Comparison of ENCODE assay signal across 17 mouse cellular contexts in genomic region chr12:102575541-102576329, GRCm38 (mm10). TPM values are rescaled to one million over a fixed set of nuclear protein-coding genes. Genes with fewer than 3 reads are reported as not detected.
DNase-seq lines count a peak whose midpoint lies in the region; ATAC-seq and TF ChIP-seq lines count a peak whose summit lies in the region.
"Had no signal": no experiment of that assay in that cellular context is flagged by ENCODE, and none has a peak within 500 bp of the region (broad histone marks: within the 10 kb centered on the region; RNA-seq: fewer than 3 reads in every experiment).

No protein-coding gene starts in this region.

- H3K27ac ChIP-seq in hindbrain, postnatal 0 days: no peak overlapping the region
- no peak overlapping the region for H3K27ac ChIP-seq in hindbrain, embryonic 11.5 days (ENCODE audit: low read depth, low read length)
- no peak overlapping the region for H3K27ac ChIP-seq in midbrain, embryonic 11.5 days (ENCODE audit: low read depth, low read length)
- no peak overlapping the region for H3K27ac ChIP-seq in midbrain, embryonic 10.5 days (replicated peaks)
- H3K27ac ChIP-seq: hindbrain, embryonic 10.5 days; left cerebral cortex, adult 2 months; midbrain, embryonic 13.5 days had no signal

- H3K4me1 ChIP-seq in hindbrain, postnatal 0 days (ENCODE audit: insufficient read depth, low read length): no peaks in the 10 kb centered on the region
- no peaks in the 10 kb centered on the region for H3K4me1 ChIP-seq in hindbrain, embryonic 11.5 days (replicated peaks; ENCODE audit: control insufficient read depth, insufficient read depth, low read length)
- H3K4me1 ChIP-seq in midbrain, embryonic 11.5 days (ENCODE audit: control insufficient read depth, insufficient read depth, low read length): no peaks in the 10 kb centered on the region
- no peaks in the 10 kb centered on the region for H3K4me1 ChIP-seq in midbrain, embryonic 10.5 days
- H3K4me1 ChIP-seq: hindbrain, embryonic 10.5 days had no signal

- H3K4me3 ChIP-seq in hindbrain, postnatal 0 days (ENCODE audit: low read length): no peak overlapping the region
- H3K4me3 ChIP-seq in hindbrain, embryonic 11.5 days (ENCODE audit: low read depth, low read length): no peak overlapping the region
- no peak overlapping the region for H3K4me3 ChIP-seq in midbrain, embryonic 11.5 days (ENCODE audit: low read depth, low read length)
- no peak overlapping the region for H3K4me3 ChIP-seq in midbrain, embryonic 10.5 days
- H3K4me3 ChIP-seq: erythroblast, embryonic 14.5 days; heart, embryonic 12.5 days; hindbrain, embryonic 10.5 days; left cerebral cortex, adult 2 months; midbrain, embryonic 13.5 days had no signal

- 74% methylated on average over 5 of the region's 5 CpGs for WGBS in hindbrain, postnatal 0 days
- WGBS in hindbrain, embryonic 11.5 days: 85% methylated on average over 5 of the region's 5 CpGs
- 86% methylated on average over 5 of the region's 5 CpGs for WGBS in midbrain, embryonic 11.5 days
- 87% methylated on average over 5 of the region's 5 CpGs for WGBS in midbrain, embryonic 10.5 days

- H3K9me3 ChIP-seq in hindbrain, postnatal 0 days (ENCODE audit: low read length): no peaks in the 10 kb centered on the region
- H3K9me3 ChIP-seq in hindbrain, embryonic 11.5 days (ENCODE audit: control insufficient read depth, low read length): no peaks in the 10 kb centered on the region
- H3K9me3 ChIP-seq in midbrain, embryonic 11.5 days (ENCODE audit: control insufficient read depth, low read length): no peaks in the 10 kb centered on the region
- no peaks in the 10 kb centered on the region for H3K9me3 ChIP-seq in midbrain, embryonic 10.5 days (replicated peaks)
- H3K9me3 ChIP-seq: heart, embryonic 12.5 days; hindbrain, embryonic 10.5 days; midbrain, embryonic 13.5 days had no signal

- no peak for ATAC-seq in hindbrain, postnatal 0 days
- no peak for ATAC-seq in hindbrain, embryonic 11.5 days (ENCODE audit: low FRiP score)
- no peak for ATAC-seq in midbrain, embryonic 11.5 days (ENCODE audit: low FRiP score)
- ATAC-seq: activated CD4-positive, CD25-positive, alpha-beta regulatory T cell, adult 4 months; forebrain, postnatal 0 days; midbrain, embryonic 13.5 days had no signal

- no peaks in the 10 kb centered on the region for H3K27me3 ChIP-seq in hindbrain, postnatal 0 days (ENCODE audit: insufficient read depth, low read length)
- H3K27me3 ChIP-seq in hindbrain, embryonic 11.5 days (ENCODE audit: control insufficient read depth, insufficient read depth, low read length): no peaks in the 10 kb centered on the region
- H3K27me3 ChIP-seq in midbrain, embryonic 11.5 days (ENCODE audit: control insufficient read depth, insufficient read depth, low read length): no peaks in the 10 kb centered on the region
- H3K27me3 ChIP-seq in midbrain, embryonic 10.5 days (ENCODE audit: low read depth, poor library complexity, severe bottlenecking): no peaks in the 10 kb centered on the region
- H3K27me3 ChIP-seq: heart, embryonic 12.5 days; midbrain, embryonic 13.5 days had no signal

- H3K4me2 ChIP-seq in hindbrain, postnatal 0 days (ENCODE audit: low read depth, low read length): no peak overlapping the region
- H3K4me2 ChIP-seq in hindbrain, embryonic 11.5 days (replicated peaks; ENCODE audit: low read depth, low read length): no peak overlapping the region
- H3K4me2 ChIP-seq in midbrain, embryonic 11.5 days: no peak overlapping the region
- H3K4me2 ChIP-seq: heart, embryonic 12.5 days; midbrain, embryonic 13.5 days had no signal

- H3K9ac ChIP-seq in hindbrain, postnatal 0 days (replicated peaks; ENCODE audit: low read length): no peak overlapping the region
- H3K9ac ChIP-seq in hindbrain, embryonic 11.5 days (ENCODE audit: low read depth, low read length): no peak overlapping the region
- H3K9ac ChIP-seq in midbrain, embryonic 11.5 days (ENCODE audit: low read length): no peak overlapping the region
- H3K9ac ChIP-seq: forebrain, postnatal 0 days; heart, embryonic 12.5 days; midbrain, embryonic 13.5 days had no signal

- no peak for DNase-seq in hindbrain, postnatal 0 days (ENCODE audit: low spot score)
- no peak for DNase-seq in hindbrain, embryonic 11.5 days (ENCODE audit: low spot score)
- DNase-seq in midbrain, embryonic 11.5 days (ENCODE audit: low spot score, missing footprints): peak; percentile 28
- no peak for DNase-seq in midbrain, embryonic 10.5 days (ENCODE audit: low spot score)
- DNase-seq in kidney, postnatal 14 days: peak; percentile 47
- no peak for DNase-seq in adrenal gland, postnatal 25 days
- DNase-seq in adrenal gland, postnatal 14 days: no peak
- DNase-seq: cerebellum, adult 8-10 months; forebrain, postnatal 0 days; gastrocnemius, postnatal 25 days; thymus, postnatal 4 days had no signal

- TF ChIP-seq CTCF in hindbrain, postnatal 0 days (IDR thresholded peaks at IDR 0.05; ENCODE audit: low read depth): peak; percentile 35; the same call in 1 of the 2 replicates

- no peaks in the 10 kb centered on the region; the same call in 1 of the 2 replicates for H3K36me3 ChIP-seq in hindbrain, postnatal 0 days (ENCODE audit: insufficient read depth, low read length)
- H3K36me3 ChIP-seq in hindbrain, embryonic 11.5 days (ENCODE audit: control insufficient read depth, insufficient read depth, low read length): no peaks in the 10 kb centered on the region
- no peaks in the 10 kb centered on the region for H3K36me3 ChIP-seq in midbrain, embryonic 11.5 days (ENCODE audit: control insufficient read depth, insufficient read depth, low read length)
- peaks cover 25% of the 10 kb centered on the region for H3K36me3 ChIP-seq in midbrain, embryonic 10.5 days
- H3K36me3 ChIP-seq: heart, embryonic 12.5 days had no signal

RNA-seq across cellular contexts. Expression of gene Chga, which starts 21.0 kb away (rescaled TPM):
- 160 and 171 TPM in 2 replicates for total RNA-seq in hindbrain, postnatal 0 days (2014; rRNA removed)
- polyA plus RNA-seq in hindbrain, postnatal 0 days (2015; fragmentation: Nextera tagmentation; extraction: Ambion mirVana): 254 and 255 TPM in 2 replicates
- polyA plus RNA-seq in hindbrain, embryonic 11.5 days (2014; fragmentation: Nextera tagmentation; extraction: Ambion mirVana): 24.8 and 27.1 TPM in 2 replicates
- 23.5 and 24.0 TPM in 2 replicates for polyA plus RNA-seq in midbrain, embryonic 11.5 days (2014; fragmentation: Nextera tagmentation; extraction: Ambion mirVana)
- 14.5 and 23.7 TPM in 2 replicates for polyA plus RNA-seq in midbrain, embryonic 10.5 days (2016; fragmentation: Nextera tagmentation; extraction: Ambion mirVana)
- 1,604 and 1,988 TPM in 2 replicates for total RNA-seq in adrenal gland, postnatal 25 days (2021)
- 1,531 and 1,561 TPM in 2 replicates for total RNA-seq in adrenal gland, postnatal 14 days (2021)
- total RNA-seq: gastrocnemius, postnatal 25 days had no signal
- polyA plus RNA-seq: activated CD4-positive, CD25-positive, alpha-beta regulatory T cell, adult 4 months had no signal

Comparison
In these comparisons a context has a peak if more than half of its experiments do, and no peak if none do; other contexts are left out.
1. DNase-seq: peak in midbrain, embryonic 11.5 days (single experiment) and kidney, postnatal 14 days (single experiment); none in hindbrain, postnatal 0 days (single experiment), hindbrain, embryonic 11.5 days (single experiment), midbrain, embryonic 10.5 days (single experiment), adrenal gland, postnatal 25 days (single experiment) and adrenal gland, postnatal 14 days (single experiment).